Mouse (Mus musculus) layer of hippocampus, adult 9-11 months (tissue): ENCODE data around the gene Tmem8b.

Source experiments
- DNase-seq: peaks from one replicate; pipeline ENCODE4 v3.0.0; 2022

The Tmem8b gene

DNA sequence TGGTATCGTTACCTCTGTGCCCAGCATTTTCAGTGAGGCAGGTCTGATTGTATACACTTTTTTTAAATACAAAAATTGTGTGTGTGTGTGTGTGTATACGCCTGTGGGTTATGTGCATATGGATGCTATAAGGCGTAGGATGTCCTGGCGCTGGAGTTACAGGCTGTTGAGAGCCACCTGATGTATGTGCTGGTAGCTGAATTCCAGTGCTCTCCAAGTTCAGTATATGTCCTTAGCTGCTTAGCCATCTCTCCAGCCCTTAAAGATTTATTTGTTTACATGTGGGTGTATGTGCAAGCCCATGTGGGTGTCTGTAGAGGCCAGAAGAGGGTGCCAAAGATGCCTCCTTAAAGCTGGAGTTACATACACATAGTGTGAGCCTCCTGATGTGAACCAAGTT lies 11.6 kb upstream of the Tmem8b start:
- no peak for DNase-seq

DNA sequence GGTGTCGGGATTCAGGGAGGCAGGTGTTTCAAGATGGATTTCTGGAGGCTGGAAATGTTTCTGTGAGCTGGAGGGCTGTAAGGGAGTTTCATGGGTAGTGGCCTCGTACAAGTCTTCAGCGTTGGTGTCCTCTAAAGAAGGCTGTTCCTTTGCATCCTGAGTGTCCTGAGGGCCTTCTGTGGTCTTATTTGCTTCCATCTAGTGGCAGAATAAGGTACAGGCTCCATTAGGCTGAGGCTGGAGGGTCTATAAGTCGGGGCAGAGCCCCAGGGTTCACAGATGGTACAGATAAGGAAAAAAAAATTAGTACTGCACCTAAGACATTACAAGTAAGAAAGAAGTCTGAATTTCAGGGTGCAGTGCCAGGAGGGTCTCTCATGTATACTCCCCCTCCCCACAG lies 2.4 kb upstream of the Tmem8b start:
- DNase-seq: no peak

DNA sequence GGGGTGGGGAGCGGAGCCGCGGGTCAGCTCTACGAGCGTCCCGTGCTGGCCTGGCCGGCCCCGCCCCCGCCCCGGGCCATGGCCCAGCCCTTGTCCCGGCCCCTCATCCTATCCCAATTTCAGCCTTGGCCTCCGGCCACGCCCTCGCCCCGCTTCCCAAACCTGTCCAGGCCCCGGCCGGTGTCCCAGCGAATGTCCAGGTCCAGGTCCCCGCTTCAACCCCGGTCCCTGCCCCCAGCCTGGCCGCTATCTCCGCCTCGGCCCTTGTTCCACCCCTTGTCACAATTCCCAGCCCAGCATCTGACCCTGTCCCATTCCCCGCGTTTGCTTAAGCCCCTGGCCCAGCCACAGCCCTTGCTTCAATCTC lies 640 bp downstream of the Tmem8b start:
- no peak for DNase-seq

DNA sequence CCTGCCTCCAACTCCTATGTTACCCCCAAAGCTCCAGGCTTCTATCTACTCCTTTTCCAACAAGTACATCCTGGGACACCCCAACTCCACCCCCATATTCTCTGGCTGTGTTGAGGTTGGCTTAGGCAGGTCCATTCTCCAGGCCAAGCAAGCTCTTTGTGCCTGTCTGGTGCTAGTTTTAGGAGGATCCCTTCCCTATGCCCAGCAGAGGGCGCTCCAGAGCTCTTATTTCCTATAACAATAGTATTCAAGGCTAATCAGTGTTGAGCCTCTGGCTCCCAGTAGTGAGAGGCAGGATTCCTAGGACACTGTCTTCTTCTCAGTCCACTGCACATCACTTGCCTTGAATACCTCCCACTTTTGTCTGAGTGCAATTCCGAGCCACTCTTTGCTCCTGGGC lies 3.3 kb downstream of the Tmem8b start:
- DNase-seq: peak; percentile 88

DNA sequence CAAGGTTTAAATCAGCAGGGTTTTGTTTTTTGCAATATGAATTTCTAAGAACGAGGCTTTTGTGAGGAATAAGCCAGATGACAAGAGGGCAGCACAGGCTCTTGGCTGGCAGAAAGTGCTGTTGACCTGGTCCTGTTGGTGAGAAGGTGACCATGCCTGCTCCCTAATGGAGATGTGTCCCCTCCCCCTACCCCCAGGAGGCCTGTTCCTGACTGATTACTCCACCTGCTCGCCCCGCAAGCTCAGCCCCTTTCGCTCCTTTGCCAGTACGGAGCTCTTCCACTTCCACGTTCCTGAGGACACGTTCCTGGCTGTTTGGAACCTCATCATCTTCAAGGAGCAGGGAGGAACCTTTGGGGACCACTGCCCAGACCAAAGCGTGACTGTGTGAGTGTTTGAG lies 4.9 kb downstream of the Tmem8b start:
- DNase-seq: no peak

GRCm38 (mm10) chr4:43674974-43675373 lies 6.2 kb downstream of the Tmem8b start:
- no peak for DNase-seq

DNA sequence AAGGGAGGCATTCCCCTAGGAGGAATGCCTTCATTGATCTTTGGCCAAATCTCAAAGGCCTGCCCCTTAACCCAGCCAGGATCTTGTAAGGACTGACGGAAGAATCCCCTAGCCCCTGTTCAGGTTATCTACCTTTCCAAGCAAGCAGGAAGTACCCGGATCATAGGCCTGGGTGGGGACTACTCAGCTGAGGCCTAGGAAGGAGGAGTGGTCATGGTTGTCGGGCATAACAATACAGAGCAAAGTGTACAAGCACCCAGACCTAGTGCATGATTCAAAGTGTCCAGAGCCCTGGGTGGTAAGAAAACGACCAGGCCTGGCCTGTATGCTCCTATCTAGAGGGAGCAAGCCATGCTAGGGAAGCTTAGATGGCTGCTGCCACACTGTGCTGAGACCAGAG lies 6.8 kb downstream of the Tmem8b start:
- DNase-seq: no peak

DNA sequence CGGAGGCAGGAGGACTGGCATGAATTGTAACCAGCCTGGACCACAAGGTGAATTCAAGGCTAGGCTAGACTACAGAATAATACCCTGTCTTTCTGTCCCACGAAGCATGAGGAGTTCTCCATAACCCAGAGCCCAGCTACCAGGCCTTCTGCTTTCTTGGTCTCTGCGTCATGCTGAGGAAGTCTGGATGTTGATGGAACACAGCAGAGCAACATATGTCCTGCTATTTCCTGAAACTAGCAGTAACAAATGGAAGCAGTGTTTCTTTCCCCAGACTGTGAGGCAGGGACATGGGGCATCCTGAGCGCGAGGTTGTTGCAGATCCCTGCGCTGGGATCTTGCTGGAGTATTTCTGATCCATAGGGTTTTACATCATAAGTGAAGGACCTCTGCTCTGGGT lies 9.8 kb downstream of the Tmem8b start:
- peak; percentile 75 for DNase-seq

- DNase-seq: no peak
Measured at GRCm38 (mm10) chr4:43679416-43680043, 10.8 kb downstream of the Tmem8b start.

DNA sequence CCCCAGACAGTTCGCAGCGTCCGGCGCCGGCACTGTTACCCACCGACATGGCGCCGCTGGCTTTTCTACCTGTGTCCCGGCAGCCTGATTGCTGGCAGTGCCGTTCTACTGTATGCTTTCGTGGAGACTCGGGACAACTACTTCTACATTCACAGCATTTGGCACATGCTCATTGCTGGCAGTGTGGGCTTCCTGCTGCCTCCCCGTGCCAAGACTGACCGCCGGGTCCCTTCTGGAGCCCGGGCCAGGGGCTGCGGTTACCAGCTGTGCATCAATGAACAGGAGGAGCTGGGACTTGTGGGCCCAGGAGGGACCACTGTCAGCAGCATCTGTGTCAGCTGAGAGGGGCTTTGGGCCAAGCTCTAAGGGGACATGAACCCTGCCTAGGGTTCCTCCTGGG lies 21.2 kb downstream of the Tmem8b start:
- no peak for DNase-seq

DNA sequence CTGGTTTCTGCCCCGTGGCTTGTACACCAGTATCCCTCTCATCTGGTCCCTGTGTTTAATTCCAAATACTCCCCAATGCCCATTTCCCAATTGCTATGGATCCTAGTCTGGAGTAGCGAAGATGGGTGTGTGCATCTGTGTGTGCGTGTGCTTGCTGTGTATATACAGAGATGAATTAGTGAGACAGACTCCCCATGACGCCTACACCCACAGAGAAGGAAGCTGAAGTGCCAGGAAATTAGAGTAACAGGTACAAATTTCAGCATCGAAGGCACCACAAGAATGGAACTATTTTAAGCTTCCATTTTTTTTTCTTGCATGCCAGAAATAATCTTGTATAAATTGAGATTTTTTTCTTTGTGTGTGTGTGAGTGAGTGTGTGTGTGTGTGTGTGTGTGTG lies 22.3 kb downstream of the Tmem8b start:
- DNase-seq: no peak

DNA sequence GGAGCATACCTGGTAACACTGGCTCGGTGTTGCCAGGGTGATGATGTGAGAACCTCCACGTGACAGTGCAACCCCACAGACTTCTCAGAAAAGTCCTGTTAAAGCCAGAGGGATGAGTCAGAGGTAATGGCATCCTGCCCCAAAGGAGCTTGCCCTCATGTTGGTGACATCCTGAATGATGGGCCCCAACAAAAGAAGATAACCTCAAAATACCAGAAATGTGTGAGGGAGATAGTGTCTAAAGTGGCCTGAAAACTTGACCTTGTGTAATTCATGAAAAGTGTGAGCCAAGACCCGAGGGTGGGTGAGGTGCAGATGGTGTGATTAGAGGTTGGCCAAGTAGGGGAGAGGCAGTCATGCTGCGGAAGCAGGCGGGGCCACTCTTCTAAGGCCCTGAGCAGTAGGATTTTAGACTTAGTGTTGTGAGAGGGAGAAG lies 25.1 kb downstream of the Tmem8b start:
- DNase-seq: peak; percentile 24

GRCm38 (mm10) chr4:43694439-43695248 lies 25.9 kb downstream of the Tmem8b start:
- DNase-seq: no peak

- no peak for DNase-seq
Measured at GRCm38 (mm10) chr4:43695249-43695671, 26.5 kb downstream of the Tmem8b start.

- no peak for DNase-seq
Measured at GRCm38 (mm10) chr4:43696561-43696960, 27.8 kb downstream of the Tmem8b start.

- no peak for DNase-seq
Measured at GRCm38 (mm10) chr4:43700707-43701106, 31.9 kb downstream of the Tmem8b start, which contains the start of gene Olfr70. Gene Olfr70, minus strand, starts transcription at chr4:43700807.

DNA sequence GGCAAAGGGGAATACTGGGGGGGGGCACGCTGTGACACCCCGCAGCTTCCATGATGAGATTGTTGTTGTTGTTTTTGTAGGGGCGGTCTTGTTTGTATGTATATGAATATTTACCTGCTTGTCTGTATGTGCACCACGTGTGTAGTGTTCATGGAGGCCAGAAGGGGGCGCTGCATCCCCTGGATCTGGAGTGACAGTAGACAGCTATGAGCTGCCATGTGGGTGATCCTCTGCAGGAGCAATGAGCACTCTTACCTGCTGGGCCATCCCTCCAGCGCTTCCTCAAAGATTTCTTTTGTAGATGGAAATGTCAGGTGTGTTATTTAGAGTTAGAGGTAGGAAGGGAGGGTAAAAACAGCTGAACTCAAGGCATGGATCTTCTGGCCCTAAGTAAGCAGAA lies 34.7 kb downstream of the Tmem8b start:
- DNase-seq: no peak

- no peak for DNase-seq
Measured at GRCm38 (mm10) chr4:43703851-43704250, 35.1 kb downstream of the Tmem8b start.

GRCm38 (mm10) chr4:43705991-43706390 lies 37.2 kb downstream of the Tmem8b start:
- no peak for DNase-seq

GRCm38 (mm10) chr4:43709869-43710268 lies 41.1 kb downstream of the Tmem8b start, which contains the start of gene Olfr71:
Gene Olfr71, minus strand, starts transcription at chr4:43710255.
- no peak for DNase-seq

DNA sequence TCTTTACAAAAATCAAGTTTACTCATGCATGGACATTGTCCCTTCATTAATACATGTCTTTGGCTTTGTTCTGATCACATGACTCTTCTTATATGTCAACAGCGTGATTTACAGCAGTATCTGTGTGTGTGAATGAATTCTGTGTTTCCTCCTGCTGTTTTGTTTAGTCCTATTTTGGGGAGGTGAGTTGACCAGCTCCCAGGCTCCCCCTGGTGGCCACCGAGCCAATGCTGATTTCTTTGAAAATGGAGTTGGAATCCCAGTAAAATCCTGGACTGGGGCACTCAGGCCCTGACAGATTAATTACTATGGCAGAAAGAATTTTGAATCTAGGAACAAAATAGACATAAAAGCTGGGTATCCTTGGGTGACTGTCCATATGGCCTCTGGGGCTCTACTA lies 43.0 kb downstream of the Tmem8b start:
- peak; percentile 57 for DNase-seq

GRCm38 (mm10) chr4:43713652-43714219 lies 45.0 kb downstream of the Tmem8b start:
- DNase-seq: no peak

- no peak for DNase-seq
Measured at GRCm38 (mm10) chr4:43720491-43721228, 51.9 kb downstream of the Tmem8b start.
